Mouse (Mus musculus) limb, embryonic 14.5 days (tissue): ENCODE data around the gene Olfr105-ps. TPM values are rescaled to one million over a fixed set of nuclear protein-coding genes. Genes with fewer than 3 reads are reported as not detected.

ENCODE experiments used
- ATAC-seq: fragments of 200-750 bp; cut with Nextera tagmentation; 2 replicates; pipeline ENCODE4 v1.8.0; 2017; ENCODE audit warnings: low read depth, moderate number of reproducible peaks, moderate TSS enrichment; ENCODE audit not compliant: low FRiP score
- DNase-seq: peaks from one replicate; pipeline ENCODE4 v3.0.0-alpha.2; 2015; ENCODE audit warnings: low spot score
- H3K27ac ChIP-seq: fragments of 300-500 bp; sonication (generic); replicated peaks from 2 replicates; pipeline ENCODE4 v1.5.1; 2014; ENCODE audit warnings: low read depth, mild to moderate bottlenecking, low read length, moderate library complexity, mixed read lengths
- H3K27me3 ChIP-seq: fragments of 300-500 bp; sonication (generic); 2 replicates; pipeline ENCODE4 v1.6.1; 2014; ENCODE audit warnings: low read length, mixed read lengths; ENCODE audit not compliant: control insufficient read depth, insufficient read depth
- H3K36me3 ChIP-seq: fragments of 300-500 bp; sonication (generic); 2 replicates; pipeline ENCODE4 v1.6.1; 2014; ENCODE audit warnings: mild to moderate bottlenecking, low read length, moderate library complexity, mixed read lengths; ENCODE audit not compliant: control insufficient read depth, insufficient read depth
- H3K4me1 ChIP-seq: fragments of 300-500 bp; sonication (generic); 2 replicates; pipeline ENCODE4 v1.6.1; 2014; ENCODE audit warnings: antibody characterized with exemption, low read length, mixed read lengths; ENCODE audit not compliant: control insufficient read depth, insufficient read depth
- H3K4me2 ChIP-seq: fragments of 300-500 bp; sonication (generic); replicated peaks from 2 replicates; pipeline ENCODE4 v1.6.1; 2014; ENCODE audit warnings: low read depth, mild to moderate bottlenecking, low read length, moderate library complexity; ENCODE audit not compliant: severe bottlenecking
- H3K4me3 ChIP-seq: fragments of 300-500 bp; sonication (generic); replicated peaks from 2 replicates; pipeline ENCODE4 v1.5.1; 2014; ENCODE audit warnings: low read length
- H3K9ac ChIP-seq: fragments of 300-500 bp; sonication (generic); 2 replicates; pipeline ENCODE4 v1.6.1; 2014; ENCODE audit warnings: mild to moderate bottlenecking, low read depth, low read length, moderate library complexity; ENCODE audit not compliant: severe bottlenecking
- H3K9me3 ChIP-seq: fragments of 300-500 bp; sonication (generic); 2 replicates; pipeline ENCODE4 v1.6.1; 2016; ENCODE audit warnings: low read length; ENCODE audit not compliant: control insufficient read depth
- POLR2A ChIP-seq: fragments of 200-500 bp; IDR thresholded peaks from 2 replicates; pipeline ENCODE4 v1.8.0; 2012; ENCODE audit warnings: inconsistent platforms, mild to moderate bottlenecking, moderate library complexity, borderline replicate concordance; ENCODE audit not compliant: insufficient read depth, insufficient read length; ENCODE audit errors: extremely low read depth
- polyA plus RNA-seq, 2 experiments: library from polyadenylated mRNA; depleted of rRNA in 1 of 2; stranded (reverse) in 1 of 2; unstranded in 1 of 2; fragments of >200 nt; fragmentation: Nextera tagmentation in 1 of 2; extraction: Ambion mirVana in 1 of 2; gene quantifications; 2 replicates each; pipeline versions ENCODE4 v1.2.1 to v1.2.3; 2012 to 2014

Olfr105-ps gene
- polyA plus RNA-seq, 2 experiments, result not detected

- Histone ChIP-seq H3K4me3 (no peak overlapping the region), H3K36me3 (no peaks in the 10 kb centered on the region), H3K4me2 (no peak overlapping the region), H3K9ac (no peak overlapping the region), H3K27me3 (no peaks in the 10 kb centered on the region), H3K4me1 (no peaks in the 10 kb centered on the region), H3K27ac (no peak overlapping the region), H3K9me3 (no peaks in the 10 kb centered on the region)
- no peak for ATAC-seq
- TF ChIP-seq POLR2A, result no peak
- DNase-seq, result no peak
Observed at GRCm38 (mm10) chr17:37413380-37413779, 34.5 kb downstream of the Olfr105-ps start.

Other genes with a start within 250 kb of the Olfr105-ps start
- not detected in 2 replicates for gene Olfr93, start 217.5 kb upstream of the Olfr105-ps start, polyA plus RNA-seq (2012; rRNA removed)
- not detected in 2 replicates for gene Olfr93, start 217.5 kb upstream of the Olfr105-ps start, polyA plus RNA-seq (2014; fragmentation: Nextera tagmentation; extraction: Ambion mirVana)
- gene Ubd, start 185.1 kb upstream of the Olfr105-ps start, polyA plus RNA-seq (2012; rRNA removed), result not detected in 2 replicates
- not detected in 2 replicates for gene Ubd, start 185.1 kb upstream of the Olfr105-ps start, polyA plus RNA-seq (2014; fragmentation: Nextera tagmentation; extraction: Ambion mirVana)
- not detected in 2 replicates for gene Olfr94, start 178.0 kb upstream of the Olfr105-ps start, polyA plus RNA-seq (2012; rRNA removed)
- gene Olfr94, start 178.0 kb upstream of the Olfr105-ps start, polyA plus RNA-seq (2014; fragmentation: Nextera tagmentation; extraction: Ambion mirVana), result not detected in 2 replicates
- gene Olfr95, start 165.9 kb upstream of the Olfr105-ps start, polyA plus RNA-seq (2012; rRNA removed), result not detected in 2 replicates
- gene Olfr95, start 165.9 kb upstream of the Olfr105-ps start, polyA plus RNA-seq (2014; fragmentation: Nextera tagmentation; extraction: Ambion mirVana), result not detected in 2 replicates
- gene Olfr96, start 158.9 kb upstream of the Olfr105-ps start, polyA plus RNA-seq (2012; rRNA removed), result not detected in 2 replicates
- gene Olfr96, start 158.9 kb upstream of the Olfr105-ps start, polyA plus RNA-seq (2014; fragmentation: Nextera tagmentation; extraction: Ambion mirVana), result not detected in 2 replicates
- not detected in 2 replicates for gene Olfr97, start 141.7 kb upstream of the Olfr105-ps start, polyA plus RNA-seq (2012; rRNA removed)
- not detected in 2 replicates for gene Olfr97, start 141.7 kb upstream of the Olfr105-ps start, polyA plus RNA-seq (2014; fragmentation: Nextera tagmentation; extraction: Ambion mirVana)
- not detected in 2 replicates for gene Olfr98, start 115.3 kb upstream of the Olfr105-ps start, polyA plus RNA-seq (2012; rRNA removed)
- not detected in 2 replicates for gene Olfr98, start 115.3 kb upstream of the Olfr105-ps start, polyA plus RNA-seq (2014; fragmentation: Nextera tagmentation; extraction: Ambion mirVana)
- 1.00 and 1.4 TPM in 2 replicates for gene H2-M3, start 108.8 kb upstream of the Olfr105-ps start, polyA plus RNA-seq (2012; rRNA removed)
- gene H2-M3, start 108.8 kb upstream of the Olfr105-ps start, polyA plus RNA-seq (2014; fragmentation: Nextera tagmentation; extraction: Ambion mirVana), result 1.3 and 2.6 TPM in 2 replicates
- gene Olfr99, start 95.6 kb upstream of the Olfr105-ps start, polyA plus RNA-seq (2012; rRNA removed), result not detected in 2 replicates
- not detected in 2 replicates for gene Olfr99, start 95.6 kb upstream of the Olfr105-ps start, polyA plus RNA-seq (2014; fragmentation: Nextera tagmentation; extraction: Ambion mirVana)
- not detected in 2 replicates for gene Olfr101, start 74.7 kb upstream of the Olfr105-ps start, polyA plus RNA-seq (2012; rRNA removed)
- not detected in 2 replicates for gene Olfr101, start 74.7 kb upstream of the Olfr105-ps start, polyA plus RNA-seq (2014; fragmentation: Nextera tagmentation; extraction: Ambion mirVana)
- not detected in 2 replicates for gene Olfr102, start 62.0 kb upstream of the Olfr105-ps start, polyA plus RNA-seq (2012; rRNA removed)
- gene Olfr102, start 62.0 kb upstream of the Olfr105-ps start, polyA plus RNA-seq (2014; fragmentation: Nextera tagmentation; extraction: Ambion mirVana), result not detected in 2 replicates
- gene Olfr103, start 39.3 kb upstream of the Olfr105-ps start, polyA plus RNA-seq (2012; rRNA removed), result not detected in 2 replicates
- not detected in 2 replicates for gene Olfr103, start 39.3 kb upstream of the Olfr105-ps start, polyA plus RNA-seq (2014; fragmentation: Nextera tagmentation; extraction: Ambion mirVana)
- not detected in 2 replicates for gene Olfr104-ps, start 19.5 kb upstream of the Olfr105-ps start, polyA plus RNA-seq (2012; rRNA removed)
- gene Olfr104-ps, start 19.5 kb upstream of the Olfr105-ps start, polyA plus RNA-seq (2014; fragmentation: Nextera tagmentation; extraction: Ambion mirVana), result not detected in 2 replicates
- gene Olfr106-ps, start 11.4 kb downstream of the Olfr105-ps start, polyA plus RNA-seq (2012; rRNA removed), result not detected in 2 replicates
- not detected in 2 replicates for gene Olfr106-ps, start 11.4 kb downstream of the Olfr105-ps start, polyA plus RNA-seq (2014; fragmentation: Nextera tagmentation; extraction: Ambion mirVana)
- gene Olfr107, start 20.2 kb downstream of the Olfr105-ps start, polyA plus RNA-seq (2012; rRNA removed), result not detected in 2 replicates
- not detected in 2 replicates for gene Olfr107, start 20.2 kb downstream of the Olfr105-ps start, polyA plus RNA-seq (2014; fragmentation: Nextera tagmentation; extraction: Ambion mirVana)
- not detected in 2 replicates for gene Olfr108, start 66.4 kb downstream of the Olfr105-ps start, polyA plus RNA-seq (2012; rRNA removed)
- not detected in 2 replicates for gene Olfr108, start 66.4 kb downstream of the Olfr105-ps start, polyA plus RNA-seq (2014; fragmentation: Nextera tagmentation; extraction: Ambion mirVana)
- not detected in 2 replicates for gene Olfr109, start 79.9 kb downstream of the Olfr105-ps start, polyA plus RNA-seq (2012; rRNA removed)
- not detected in 2 replicates for gene Olfr109, start 79.9 kb downstream of the Olfr105-ps start, polyA plus RNA-seq (2014; fragmentation: Nextera tagmentation; extraction: Ambion mirVana)
- 0.06 and 0.13 TPM in 2 replicates for gene H2-M2, start 104.5 kb downstream of the Olfr105-ps start, polyA plus RNA-seq (2012; rRNA removed)
- 0.21 TPM in 1 of 2 replicates, not detected in the other for gene H2-M2, start 104.5 kb downstream of the Olfr105-ps start, polyA plus RNA-seq (2014; fragmentation: Nextera tagmentation; extraction: Ambion mirVana)
- not detected in 2 replicates for gene Olfr110, start 113.4 kb downstream of the Olfr105-ps start, polyA plus RNA-seq (2012; rRNA removed)
- not detected in 2 replicates for gene Olfr110, start 113.4 kb downstream of the Olfr105-ps start, polyA plus RNA-seq (2014; fragmentation: Nextera tagmentation; extraction: Ambion mirVana)
- 0.09 and 0.28 TPM in 2 replicates for gene Olfr111, start 129.0 kb downstream of the Olfr105-ps start, polyA plus RNA-seq (2012; rRNA removed)
- not detected in 2 replicates for gene Olfr111, start 129.0 kb downstream of the Olfr105-ps start, polyA plus RNA-seq (2014; fragmentation: Nextera tagmentation; extraction: Ambion mirVana)
- gene Olfr112, start 190.4 kb downstream of the Olfr105-ps start, polyA plus RNA-seq (2012; rRNA removed), result not detected in 2 replicates
- not detected in 2 replicates for gene Olfr112, start 190.4 kb downstream of the Olfr105-ps start, polyA plus RNA-seq (2014; fragmentation: Nextera tagmentation; extraction: Ambion mirVana)
- not detected in 2 replicates for gene Olfr113, start 198.6 kb downstream of the Olfr105-ps start, polyA plus RNA-seq (2012; rRNA removed)
- not detected in 2 replicates for gene Olfr113, start 198.6 kb downstream of the Olfr105-ps start, polyA plus RNA-seq (2014; fragmentation: Nextera tagmentation; extraction: Ambion mirVana)
- gene Olfr114, start 213.7 kb downstream of the Olfr105-ps start, polyA plus RNA-seq (2012; rRNA removed), result not detected in 2 replicates
- gene Olfr114, start 213.7 kb downstream of the Olfr105-ps start, polyA plus RNA-seq (2014; fragmentation: Nextera tagmentation; extraction: Ambion mirVana), result not detected in 2 replicates
- gene Olfr115, start 248.1 kb downstream of the Olfr105-ps start, polyA plus RNA-seq (2012; rRNA removed), result not detected in 2 replicates
- not detected in 2 replicates for gene Olfr115, start 248.1 kb downstream of the Olfr105-ps start, polyA plus RNA-seq (2014; fragmentation: Nextera tagmentation; extraction: Ambion mirVana)
- not detected in 2 replicates for gene Olfr116, start 248.2 kb downstream of the Olfr105-ps start, polyA plus RNA-seq (2012; rRNA removed)
- not detected in 2 replicates for gene Olfr116, start 248.2 kb downstream of the Olfr105-ps start, polyA plus RNA-seq (2014; fragmentation: Nextera tagmentation; extraction: Ambion mirVana)